Mouse (Mus musculus) left cerebral cortex, adult 18-20 months (tissue): ENCODE measurements around the gene Edil3. TPM values are rescaled to one million over a fixed set of nuclear protein-coding genes. Genes with fewer than 3 reads are reported as not detected.

Experiments
- DNase-seq, 2 experiments: peaks; one replicate each; pipeline ENCODE4 v3.0.0; 2021 to 2022; ENCODE audit warnings: low spot score in 2 of 2, mixed read lengths in 1 of 2
- total RNA-seq, 2 experiments: library from RNA; stranded (reverse); gene quantifications; 2 replicates each; pipeline ENCODE4 v1.2.3; 2021

Gene Edil3
- total RNA-seq, 2 experiments from 2014 or later, result 95.2 to 96.3 TPM

DNA sequence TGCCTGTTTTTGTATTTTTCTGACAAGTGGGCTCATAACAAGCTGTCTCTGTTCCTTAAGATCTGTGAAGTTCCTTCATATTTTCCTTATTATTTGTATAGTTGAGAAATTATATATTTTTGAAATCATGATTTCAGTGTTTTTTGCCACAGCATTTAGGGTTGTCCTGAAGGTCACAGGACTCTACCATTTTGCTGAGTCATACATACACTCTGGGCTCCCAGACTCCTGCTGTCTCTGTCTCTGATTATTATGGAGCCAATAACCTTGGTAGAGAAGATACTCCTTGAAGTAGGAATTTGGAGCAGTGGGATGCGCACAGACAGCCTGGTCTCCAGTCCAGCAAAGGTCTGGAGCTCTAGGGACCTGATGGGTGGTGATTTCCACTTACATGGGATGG, 416.8 kb downstream of the Edil3 start:
- no peak for DNase-seq

DNA sequence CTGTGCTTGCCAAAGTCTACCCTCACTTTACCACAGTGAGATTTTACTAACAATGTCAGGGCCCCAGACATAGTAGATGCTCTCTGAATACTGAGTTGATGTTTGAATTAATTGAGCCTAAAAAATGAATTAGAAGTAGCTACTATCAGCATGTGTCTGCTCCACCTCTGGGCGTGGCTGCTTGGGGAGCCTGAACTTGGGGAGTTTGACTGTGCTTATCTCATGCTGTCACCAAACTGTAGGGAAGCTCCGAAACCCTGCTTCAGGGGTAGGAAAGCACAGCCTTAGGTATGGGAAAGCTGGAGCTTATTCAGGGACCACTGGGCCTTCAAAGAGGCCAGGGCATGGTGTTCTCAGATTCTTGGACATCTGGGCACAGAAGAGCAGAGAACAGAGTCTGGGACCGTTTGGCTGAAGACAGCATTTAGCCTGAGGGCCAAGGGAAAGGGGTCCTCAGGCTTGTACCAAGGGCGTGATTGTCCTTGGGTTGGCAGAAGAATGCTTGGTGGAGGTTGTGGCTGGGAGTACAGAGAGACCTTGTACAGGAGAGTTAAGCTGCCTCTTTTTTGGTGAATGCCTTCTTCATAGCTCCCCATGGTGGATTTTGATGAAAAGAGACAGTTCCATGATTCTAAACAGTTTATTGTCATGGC, 432.8 kb downstream of the Edil3 start:
- DNase-seq, result no peak

DNA sequence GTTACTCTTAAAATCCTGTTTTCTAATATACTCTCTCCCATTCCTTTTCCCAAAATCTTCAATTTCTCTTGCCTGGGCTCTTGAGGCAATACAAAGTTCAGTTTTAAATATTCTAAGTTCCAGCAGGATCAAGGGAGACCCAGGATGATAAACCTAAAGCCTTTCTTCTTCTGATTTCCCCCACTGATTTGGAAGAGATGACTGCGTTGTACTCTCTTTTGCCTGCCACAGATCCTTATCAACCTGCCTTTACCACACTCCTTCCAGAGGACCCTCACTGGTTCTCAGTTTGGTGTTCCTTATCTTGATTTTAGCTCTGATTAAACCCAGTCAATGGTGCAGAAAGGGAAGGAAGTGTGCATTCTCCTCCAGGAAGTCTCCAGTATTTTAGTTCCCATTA, 435.6 kb downstream of the Edil3 start:
- no peak for DNase-seq

DNA sequence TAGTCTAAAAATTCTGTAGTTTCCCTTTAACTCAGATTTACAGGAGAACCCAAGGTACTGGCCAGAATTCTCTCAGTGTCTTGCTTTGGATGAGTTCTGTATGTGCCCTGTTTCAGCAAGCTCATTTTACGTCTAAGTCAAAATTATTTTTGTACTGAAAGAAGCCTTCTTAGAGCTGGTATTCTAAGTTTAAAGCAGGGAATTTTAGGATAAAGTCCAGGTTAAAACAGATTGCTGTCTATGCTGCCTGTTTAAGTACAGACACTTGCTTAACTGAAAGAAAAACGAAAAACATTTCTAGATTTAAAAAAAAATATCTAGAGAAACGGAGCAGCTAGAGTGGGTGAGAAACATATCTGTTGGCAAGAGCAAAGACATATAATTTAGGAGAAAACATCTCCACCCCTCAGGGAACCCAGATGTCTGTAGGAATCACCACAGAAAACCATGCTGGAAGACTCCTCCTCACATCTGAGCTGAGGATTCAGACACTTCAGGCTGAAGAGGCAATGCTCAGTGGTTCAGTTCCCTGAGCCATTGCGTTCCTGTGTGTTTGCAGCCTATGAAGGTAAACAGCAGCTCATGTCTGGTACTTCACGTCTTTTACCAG, 465.5 kb downstream of the Edil3 start:
- DNase-seq, result peak; percentile 18 to 33

DNA sequence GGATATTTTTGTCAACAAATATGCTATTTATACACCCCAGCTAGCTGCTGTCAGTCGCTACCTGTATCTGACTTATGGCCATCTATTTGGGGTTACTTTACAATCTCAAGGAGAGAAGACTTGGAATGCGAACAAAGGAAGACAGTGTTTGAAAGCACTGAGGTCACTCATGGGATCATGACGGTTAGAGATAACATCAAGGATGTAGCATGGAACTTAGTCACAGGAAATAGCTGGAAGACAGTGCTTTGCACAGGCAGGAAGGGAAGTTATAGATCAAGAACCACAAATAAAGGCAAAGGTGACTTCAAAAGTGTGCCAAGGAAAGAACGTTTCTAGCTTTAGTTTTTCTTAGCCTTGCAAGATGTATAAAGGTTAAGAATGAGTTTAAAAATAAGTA, 466.9 kb downstream of the Edil3 start:
- no peak for DNase-seq

DNA sequence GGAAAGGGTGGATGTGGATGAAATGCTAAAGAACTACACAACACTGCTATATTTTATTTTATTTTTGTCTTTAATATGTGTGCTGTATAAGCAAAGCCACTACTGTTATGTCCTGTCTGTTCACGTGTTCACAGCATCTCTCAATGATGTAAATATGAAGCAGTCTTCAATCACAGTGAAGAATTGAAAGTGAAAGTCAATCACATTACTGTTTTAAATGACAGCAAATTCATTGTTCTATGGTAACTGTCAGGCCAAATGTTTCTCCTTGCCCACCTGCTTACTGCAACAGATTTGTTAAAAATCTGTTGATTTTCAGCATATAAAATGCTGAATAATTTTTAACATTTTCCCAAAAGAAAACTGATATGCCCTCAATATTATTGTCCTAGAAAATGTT, 499.9 kb downstream of the Edil3 start:
- no peak for DNase-seq

DNA sequence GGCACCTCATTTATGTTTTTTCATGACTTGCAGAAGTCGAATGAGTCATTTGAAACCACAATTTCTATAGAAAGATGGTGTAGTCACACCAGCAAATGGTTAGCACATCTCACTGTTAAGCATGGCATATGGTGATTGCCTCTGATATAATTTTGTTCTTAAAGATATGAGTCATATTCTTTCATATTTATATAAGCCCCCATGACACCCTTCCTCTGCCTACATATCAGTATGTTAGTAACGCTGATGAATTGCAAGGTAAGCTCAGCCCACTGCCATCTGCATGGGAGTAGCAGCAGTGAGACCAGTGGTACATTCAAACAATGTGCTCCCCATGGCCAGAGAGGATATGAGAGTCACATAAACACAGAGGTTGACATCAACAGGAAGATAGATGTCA, 503.0 kb downstream of the Edil3 start:
- DNase-seq, result peak; percentile 46 to 56

DNA sequence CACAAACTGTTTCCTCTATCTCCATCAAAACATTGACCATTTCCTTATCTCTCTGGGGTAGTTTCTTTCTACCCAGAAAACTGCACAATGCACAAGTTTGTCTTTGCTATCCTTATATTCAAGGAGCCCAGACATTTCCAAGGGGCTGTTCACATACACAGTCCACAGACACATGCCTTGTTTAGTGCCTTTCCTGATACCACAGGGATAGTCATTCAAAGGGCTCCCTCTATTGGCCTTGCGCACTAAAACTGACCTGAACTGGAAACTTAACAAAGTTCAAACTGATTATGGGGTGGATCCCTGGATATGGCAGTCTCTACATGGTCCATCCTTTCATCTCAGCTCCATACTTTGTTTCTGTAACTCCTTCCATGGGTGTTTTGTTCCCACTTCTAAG, 513.2 kb downstream of the Edil3 start:
- peak; percentile 7 to 30 for DNase-seq

DNA sequence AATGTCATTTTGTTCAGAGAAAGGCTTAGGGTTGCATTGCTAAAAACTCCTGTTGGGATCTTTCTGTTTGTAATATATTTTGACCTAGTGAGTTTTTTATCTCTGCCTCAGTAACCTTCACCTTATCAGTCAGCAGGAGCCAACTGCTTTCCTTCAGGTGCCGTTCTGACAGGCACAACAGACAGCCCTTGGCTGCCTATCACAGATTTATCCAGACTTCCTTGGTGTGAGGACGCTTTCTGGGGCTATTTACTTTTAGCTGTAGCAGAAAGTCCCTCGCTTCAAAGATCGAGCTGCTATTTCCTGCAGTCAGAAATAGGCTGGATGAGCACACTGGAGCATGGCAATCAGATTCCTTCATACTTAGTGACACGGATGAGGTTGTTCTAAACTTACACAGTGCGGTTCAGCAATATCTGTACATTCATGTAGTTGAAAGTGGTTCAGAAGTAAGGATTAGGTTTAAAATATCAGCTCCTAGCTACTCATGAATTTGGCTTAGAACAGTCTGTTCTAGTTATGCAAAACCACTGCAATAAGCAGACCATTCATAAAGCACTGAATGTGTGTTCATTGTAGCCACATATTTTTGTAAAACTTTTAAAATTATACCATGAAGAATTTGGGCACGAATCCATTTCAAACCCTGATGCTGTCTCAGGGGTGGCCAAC, 514.8 kb downstream of the Edil3 start:
- peak in 1 of 2 experiments; percentile 6 for DNase-seq

DNA sequence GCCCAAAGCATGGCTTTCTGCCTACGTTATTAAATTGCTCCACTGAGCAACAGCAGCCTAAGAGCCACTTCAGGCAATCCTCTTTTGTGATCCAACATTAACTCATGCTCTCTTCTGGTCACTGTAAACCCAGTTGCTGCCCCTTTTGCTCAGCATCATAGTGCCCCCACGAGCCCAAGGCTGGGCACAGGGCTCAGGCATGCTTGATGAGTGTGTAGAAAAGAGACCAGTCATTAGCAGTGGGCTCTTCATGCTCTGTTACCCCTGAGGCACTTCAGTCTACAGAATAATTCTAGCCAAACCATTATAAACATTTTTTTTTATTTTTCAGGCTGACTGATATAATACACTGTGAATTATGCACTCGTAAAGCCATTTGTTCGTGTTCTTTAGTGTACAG, 517.8 kb downstream of the Edil3 start:
- no peak for DNase-seq

DNA sequence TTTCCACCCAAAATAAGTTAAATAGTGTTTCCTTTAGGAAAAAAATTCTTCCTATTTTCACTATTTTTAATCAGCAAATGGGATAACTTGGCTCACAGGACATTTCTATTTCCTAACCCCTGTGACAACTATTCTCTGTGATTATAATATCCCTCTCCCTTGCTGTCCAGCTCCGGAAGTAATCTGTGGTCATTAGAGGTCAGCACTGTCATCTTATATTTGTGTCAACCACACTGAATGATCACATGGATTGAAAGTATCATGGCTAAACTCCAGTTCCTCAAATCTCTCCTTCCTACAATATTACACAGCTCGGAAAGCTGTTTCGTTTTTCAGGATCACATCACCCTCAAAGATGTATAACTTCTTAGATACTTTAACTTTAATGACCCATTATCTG, 518.5 kb downstream of the Edil3 start:
- DNase-seq, result no peak

DNA sequence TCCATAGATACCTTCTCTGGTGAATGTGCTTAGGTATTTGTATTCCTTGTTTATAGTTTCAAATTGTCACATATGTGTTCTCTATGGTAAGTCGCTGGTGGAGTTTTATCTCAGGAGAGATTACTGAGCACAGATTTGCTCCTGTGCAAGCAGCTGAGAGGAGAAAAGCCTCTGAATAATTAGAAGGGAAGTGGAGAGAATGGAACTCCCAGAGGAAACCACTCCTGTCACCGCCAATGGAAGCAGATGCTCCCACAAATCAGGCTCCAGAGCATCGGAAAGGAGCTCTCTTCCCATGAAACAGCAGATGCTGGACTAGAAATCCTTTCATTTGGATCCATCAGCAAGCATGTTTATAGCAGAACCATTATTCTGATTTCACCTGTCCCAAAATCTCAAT, 534.0 kb downstream of the Edil3 start:
- no peak for DNase-seq

DNA sequence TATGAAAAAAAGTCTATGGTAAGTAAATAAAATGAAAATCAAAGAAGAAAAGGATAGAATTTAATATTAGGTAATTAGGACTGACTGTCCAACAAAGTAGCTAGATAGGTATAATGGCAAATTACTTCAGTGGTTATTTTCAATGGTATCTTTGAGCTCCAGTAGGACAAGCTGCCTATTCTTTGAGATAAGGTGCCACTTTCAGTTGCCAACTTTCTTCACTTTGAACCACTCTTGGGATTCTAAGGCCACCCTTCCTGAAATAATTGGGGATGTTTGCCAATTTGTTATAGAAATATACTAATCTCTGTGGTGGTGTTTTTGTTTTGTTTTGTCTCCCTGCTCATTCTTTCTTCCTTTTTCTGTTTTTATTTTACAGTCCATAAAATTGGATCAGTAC, 537.1 kb downstream of the Edil3 start:
- DNase-seq, result no peak

DNA sequence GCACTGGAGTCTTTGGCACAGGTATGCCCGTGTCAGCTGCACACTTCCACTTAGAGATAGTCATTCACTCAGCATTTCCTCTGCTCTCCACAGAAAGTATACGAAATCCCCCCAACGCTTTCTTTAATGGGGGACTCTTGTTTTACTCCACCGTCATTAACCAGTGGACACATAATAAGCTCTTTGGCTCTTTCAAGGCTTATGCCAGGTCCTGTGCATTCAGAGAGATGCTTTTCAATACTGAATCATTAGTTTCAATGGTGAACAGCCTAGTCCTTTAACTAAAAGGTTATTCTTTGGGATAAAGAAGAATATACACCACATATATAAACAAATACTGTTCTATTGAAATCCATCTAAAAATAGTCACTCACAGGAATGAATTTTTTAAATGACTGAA, 541.0 kb downstream of the Edil3 start:
- DNase-seq, result no peak

DNA sequence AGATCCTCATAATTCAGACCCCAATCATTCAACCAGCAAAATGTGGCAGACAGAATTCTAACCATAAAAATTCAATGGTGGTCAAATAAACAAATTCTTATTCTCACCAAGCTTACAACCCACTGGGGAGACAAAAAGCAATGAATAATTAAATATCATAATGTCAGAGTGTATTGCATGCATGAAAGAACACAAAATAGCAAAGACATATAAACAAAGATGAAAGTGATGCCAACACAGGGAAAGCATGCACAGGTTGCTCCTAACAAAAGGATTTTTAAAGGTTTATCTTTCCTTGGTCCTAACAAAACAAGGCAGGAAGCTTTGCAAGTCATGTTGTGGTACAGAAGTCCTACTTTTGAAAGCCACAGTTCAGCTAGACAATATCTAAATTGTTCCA, 550.0 kb downstream of the Edil3 start:
- DNase-seq, result no peak

DNA sequence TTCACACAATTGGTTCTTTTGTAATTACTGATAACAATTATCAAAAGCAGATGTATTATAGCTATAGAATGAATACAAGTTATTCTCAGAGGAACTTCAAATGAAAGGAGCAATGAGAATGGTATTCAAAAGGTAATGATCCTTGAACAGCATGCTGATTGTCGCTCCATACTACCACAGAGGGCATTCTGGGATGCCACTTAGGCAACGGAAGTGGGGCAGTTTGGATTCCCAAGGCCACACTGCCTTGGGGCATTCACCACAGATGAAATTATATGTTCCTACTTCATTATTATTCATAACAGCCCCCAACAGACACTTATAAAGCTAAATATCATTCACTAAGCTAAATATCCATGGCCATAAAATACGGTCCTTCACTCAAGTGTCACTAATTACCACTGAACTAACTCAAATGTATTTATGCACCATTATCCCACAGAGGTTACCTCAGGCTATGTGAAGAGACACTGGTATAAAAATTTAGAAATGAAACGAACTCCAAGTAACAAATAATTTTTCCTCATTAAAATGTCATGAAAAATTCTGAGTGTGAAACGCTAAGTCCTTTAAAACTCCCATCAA, 550.5 kb downstream of the Edil3 start:
- no peak for DNase-seq
